Mouse (Mus musculus): ENCODE measurements at regions not wholly inside any gene's neighbourhood (a gene's known extent, or its start where the extent isn't known, plus 50 kb on each side); places are given as distances from the start of the nearest gene placed in this dataset.

GRCm38 (mm10) chr9:72180972-72181371 is 69.3 kb upstream of the Tcf12 start:
- no peak overlapping the region for H3K4me3 ChIP-seq (ENCODE audit: insufficient read depth, low read depth, low read length)
- H3K9ac ChIP-seq (ENCODE audit: low read depth, low read length): no peak overlapping the region
- no peaks in the 10 kb centered on the region for H3K27me3 ChIP-seq (ENCODE audit: control insufficient read depth, insufficient read depth, low read length)
- no peaks in the 10 kb centered on the region for H3K79me2 ChIP-seq (ENCODE audit: control insufficient read depth, insufficient read depth, low read length)
- no peak overlapping the region for H3K27ac ChIP-seq (replicated peaks; ENCODE audit: insufficient read depth, low read depth, low read length)
- WGBS: 74% methylated on average over 6 of the region's 6 CpGs
- no peaks in the 10 kb centered on the region for H3K4me1 ChIP-seq (ENCODE audit: control insufficient read depth, insufficient read depth, low read length)
- DNase-seq (ENCODE audit: extremely low read depth, low read depth, low spot score): no peak
- TF ChIP-seq POLR2A (IDR thresholded peaks at IDR 0.05; ENCODE audit: extremely low read depth, insufficient read depth, low read length) (no peak), CTCF (IDR thresholded peaks at IDR 0.05; ENCODE audit: low read depth, low read length) (no peak)
- no peaks in the 10 kb centered on the region for H3K36me3 ChIP-seq (ENCODE audit: control insufficient read depth, insufficient read depth, low read length)

DNA sequence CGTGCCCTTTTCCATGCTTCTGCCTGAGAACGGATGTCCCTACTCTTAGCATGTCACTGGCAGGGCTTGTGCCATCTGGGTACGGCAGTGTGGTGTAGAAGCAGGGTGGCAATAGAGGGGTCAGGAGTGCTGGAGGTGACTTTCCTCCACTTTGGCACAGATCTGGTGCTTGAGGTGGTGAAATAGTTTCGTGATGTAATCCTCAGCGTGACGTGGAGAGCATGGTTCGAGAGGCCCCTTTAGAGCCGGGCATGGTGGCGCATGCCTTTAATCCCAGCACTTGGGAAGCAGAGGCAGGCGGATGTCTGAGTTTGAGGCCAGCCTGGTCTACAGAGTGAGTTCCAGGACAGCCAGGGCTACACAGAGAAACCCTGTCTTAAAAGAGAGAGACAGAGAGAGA is 71.7 kb upstream of the Tcf12 start:
- H3K79me2 ChIP-seq (ENCODE audit: control insufficient read depth, insufficient read depth, low read length): no peaks in the 10 kb centered on the region
- WGBS: 94% methylated on average over 10 of the region's 10 CpGs
- no peak for DNase-seq (ENCODE audit: extremely low read depth, low read depth, low spot score)
- TF ChIP-seq CTCF (IDR thresholded peaks at IDR 0.05; ENCODE audit: low read depth, low read length): no peak
- no peaks in the 10 kb centered on the region for H3K4me1 ChIP-seq (ENCODE audit: control insufficient read depth, insufficient read depth, low read length)
- no peaks in the 10 kb centered on the region for H3K27me3 ChIP-seq (ENCODE audit: control insufficient read depth, insufficient read depth, low read length)
- H3K9ac ChIP-seq (ENCODE audit: low read depth, low read length): no peak overlapping the region
- H3K4me3 ChIP-seq (ENCODE audit: insufficient read depth, low read depth, low read length): no peak overlapping the region
- no peaks in the 10 kb centered on the region for H3K36me3 ChIP-seq (ENCODE audit: control insufficient read depth, insufficient read depth, low read length)
- no peak overlapping the region for H3K27ac ChIP-seq (replicated peaks; ENCODE audit: insufficient read depth, low read depth, low read length)

- H3K4me1 ChIP-seq (ENCODE audit: control insufficient read depth, insufficient read depth, low read length): no peaks in the 10 kb centered on the region
- H3K27me3 ChIP-seq (ENCODE audit: control insufficient read depth, insufficient read depth, low read length): no peaks in the 10 kb centered on the region
- H3K36me3 ChIP-seq (ENCODE audit: control insufficient read depth, insufficient read depth, low read length): no peaks in the 10 kb centered on the region
- DNase-seq (ENCODE audit: extremely low read depth, low read depth, low spot score): no peak
- no peaks in the 10 kb centered on the region for H3K79me2 ChIP-seq (ENCODE audit: control insufficient read depth, insufficient read depth, low read length)
- 77% methylated on average over 10 of the region's 10 CpGs for WGBS
- no peak overlapping the region for H3K9ac ChIP-seq (ENCODE audit: low read depth, low read length)
- no peak overlapping the region for H3K27ac ChIP-seq (replicated peaks; ENCODE audit: insufficient read depth, low read depth, low read length)
- H3K4me3 ChIP-seq (ENCODE audit: insufficient read depth, low read depth, low read length): no peak overlapping the region
- TF ChIP-seq CTCF (IDR thresholded peaks at IDR 0.05; ENCODE audit: low read depth, low read length) (no peak), POLR2A (IDR thresholded peaks at IDR 0.05; ENCODE audit: extremely low read depth, insufficient read depth, low read length) (no peak)
These were observed 72.3 kb upstream of the Tcf12 start for GRCm38 (mm10) chr9:72183925-72184324.

GRCm38 (mm10) chr9:72189867-72190266 is 78.2 kb upstream of the Tcf12 start:
- Histone ChIP-seq H3K36me3 (ENCODE audit: control insufficient read depth, insufficient read depth, low read length) (no peaks in the 10 kb centered on the region), H3K27me3 (ENCODE audit: control insufficient read depth, insufficient read depth, low read length) (no peaks in the 10 kb centered on the region), H3K4me3 (ENCODE audit: insufficient read depth, low read depth, low read length) (no peak overlapping the region), H3K4me1 (ENCODE audit: control insufficient read depth, insufficient read depth, low read length) (no peaks in the 10 kb centered on the region), H3K9ac (ENCODE audit: low read depth, low read length) (no peak overlapping the region), H3K79me2 (ENCODE audit: control insufficient read depth, insufficient read depth, low read length) (no peaks in the 10 kb centered on the region), H3K27ac (replicated peaks; ENCODE audit: insufficient read depth, low read depth, low read length) (no peak overlapping the region)
- DNase-seq (ENCODE audit: extremely low read depth, low read depth, low spot score): no peak
- TF ChIP-seq POLR2A (IDR thresholded peaks at IDR 0.05; ENCODE audit: extremely low read depth, insufficient read depth, low read length) (no peak), CTCF (IDR thresholded peaks at IDR 0.05; ENCODE audit: low read depth, low read length) (no peak)
- 94% methylated on average over 7 of the region's 7 CpGs for WGBS

- TF ChIP-seq POLR2A (IDR thresholded peaks at IDR 0.05; ENCODE audit: extremely low read depth, insufficient read depth, low read length): no peak
- no peak for TF ChIP-seq CTCF (IDR thresholded peaks at IDR 0.05; ENCODE audit: low read depth, low read length)
- WGBS: 91% methylated on average over 4 of the region's 4 CpGs
These were observed 79.0 kb upstream of the Tcf12 start for GRCm38 (mm10) chr9:72190631-72191030.

DNA sequence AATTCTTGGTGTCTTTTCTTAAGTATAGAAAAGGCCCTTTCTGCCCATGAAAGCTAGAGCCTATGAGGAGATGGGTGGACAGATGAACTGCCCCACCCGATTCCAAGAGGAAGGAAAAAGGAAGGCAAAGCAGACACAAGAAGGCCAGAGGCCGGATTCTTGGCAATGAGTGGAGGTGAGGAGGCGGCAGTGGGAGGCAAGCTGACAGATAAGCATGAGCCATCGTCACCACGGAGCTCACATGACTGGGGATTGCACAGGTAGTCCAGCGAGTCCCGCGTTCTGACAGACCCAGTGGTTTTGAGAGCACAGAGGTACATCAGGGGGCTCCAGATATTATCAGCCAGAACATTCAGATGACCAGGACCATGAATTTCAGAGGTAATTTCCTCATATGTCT is 79.4 kb upstream of the Tcf12 start:
- TF ChIP-seq CTCF (IDR thresholded peaks at IDR 0.05; ENCODE audit: low read depth, low read length): no peak
- TF ChIP-seq POLR2A (IDR thresholded peaks at IDR 0.05; ENCODE audit: extremely low read depth, insufficient read depth, low read length): no peak
- 83% methylated on average over 8 of the region's 8 CpGs for WGBS
- H3K36me3 ChIP-seq (ENCODE audit: control insufficient read depth, insufficient read depth, low read length): no peaks in the 10 kb centered on the region
- no peak overlapping the region for H3K4me3 ChIP-seq (ENCODE audit: insufficient read depth, low read depth, low read length)
- no peak overlapping the region for H3K9ac ChIP-seq (ENCODE audit: low read depth, low read length)
- H3K27me3 ChIP-seq (ENCODE audit: control insufficient read depth, insufficient read depth, low read length): no peaks in the 10 kb centered on the region
- no peak overlapping the region for H3K27ac ChIP-seq (replicated peaks; ENCODE audit: insufficient read depth, low read depth, low read length)
- no peak for DNase-seq (ENCODE audit: extremely low read depth, low read depth, low spot score)
- no peaks in the 10 kb centered on the region for H3K4me1 ChIP-seq (ENCODE audit: control insufficient read depth, insufficient read depth, low read length)
- H3K79me2 ChIP-seq (ENCODE audit: control insufficient read depth, insufficient read depth, low read length): no peaks in the 10 kb centered on the region

More at GRCm38 (mm10) chr9:72190631-72191030, 79.0 kb upstream of the Tcf12 start:
- no peaks in the 10 kb centered on the region for H3K36me3 ChIP-seq (ENCODE audit: control insufficient read depth, insufficient read depth, low read length)
- no peak overlapping the region for H3K27ac ChIP-seq (replicated peaks; ENCODE audit: insufficient read depth, low read depth, low read length)
- H3K27me3 ChIP-seq (ENCODE audit: control insufficient read depth, insufficient read depth, low read length): no peaks in the 10 kb centered on the region
- no peak overlapping the region for H3K4me3 ChIP-seq (ENCODE audit: insufficient read depth, low read depth, low read length)
- no peaks in the 10 kb centered on the region for H3K4me1 ChIP-seq (ENCODE audit: control insufficient read depth, insufficient read depth, low read length)
- DNase-seq (ENCODE audit: extremely low read depth, low read depth, low spot score): no peak
- H3K79me2 ChIP-seq (ENCODE audit: control insufficient read depth, insufficient read depth, low read length): no peaks in the 10 kb centered on the region
- H3K9ac ChIP-seq (ENCODE audit: low read depth, low read length): no peak overlapping the region

Data from liver, adult 2 months (tissue).